Mouse (Mus musculus): ENCODE measurements around the gene Paxbp1. TPM values are rescaled to one million over a fixed set of nuclear protein-coding genes. Genes with fewer than 3 reads are reported as not detected.
A peak's percentile ranks its signal among the peaks of the same experiment; 100 is the strongest.

The Paxbp1 gene
- polyA plus RNA-seq, 1 experiment = 72.0 TPM

DNA sequence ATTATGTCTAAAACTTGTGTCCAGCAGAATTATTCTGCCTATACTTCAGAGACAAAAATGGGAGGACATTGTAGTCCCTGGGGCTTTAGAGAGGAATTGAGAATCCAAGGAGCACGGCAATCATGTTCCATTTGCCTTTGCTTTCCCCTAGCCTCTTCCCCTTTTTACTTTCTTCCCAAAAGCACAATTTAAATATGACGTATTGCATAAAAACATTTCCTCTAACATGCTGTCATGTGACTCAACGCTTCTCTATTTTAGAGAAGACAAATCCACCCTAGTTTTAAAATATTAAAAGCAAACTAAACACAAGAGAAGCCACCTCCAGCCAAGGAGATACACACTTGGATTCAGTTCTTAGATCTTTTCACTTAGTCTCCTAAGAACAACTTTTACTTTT, 32.5 kb downstream of the Paxbp1 start:
- Histone ChIP-seq H3K4me1 (ENCODE audit: control insufficient read depth, insufficient read depth, low read length) (peaks cover 1% of the 10 kb centered on the region; the same call in 1 of the 2 replicates), H3K27ac (ENCODE audit: control insufficient read depth, insufficient read depth, low read depth, low read length, poor library complexity) (peak overlapping the region; percentile 99), H3K4me3 (replicated peaks; ENCODE audit: control insufficient read depth, low read depth, low read length) (peak overlapping the region; percentile 93)
- no peak for TF ChIP-seq POLR2A (IDR thresholded peaks at IDR 0.05; ENCODE audit: borderline replicate concordance, control insufficient read depth, low read depth, low read length)
- no peak for TF ChIP-seq CTCF (IDR thresholded peaks at IDR 0.05; ENCODE audit: control insufficient read depth, insufficient read depth, low read length)
- WGBS = under 1% methylated on average over 3 of the region's 3 CpGs

DNA sequence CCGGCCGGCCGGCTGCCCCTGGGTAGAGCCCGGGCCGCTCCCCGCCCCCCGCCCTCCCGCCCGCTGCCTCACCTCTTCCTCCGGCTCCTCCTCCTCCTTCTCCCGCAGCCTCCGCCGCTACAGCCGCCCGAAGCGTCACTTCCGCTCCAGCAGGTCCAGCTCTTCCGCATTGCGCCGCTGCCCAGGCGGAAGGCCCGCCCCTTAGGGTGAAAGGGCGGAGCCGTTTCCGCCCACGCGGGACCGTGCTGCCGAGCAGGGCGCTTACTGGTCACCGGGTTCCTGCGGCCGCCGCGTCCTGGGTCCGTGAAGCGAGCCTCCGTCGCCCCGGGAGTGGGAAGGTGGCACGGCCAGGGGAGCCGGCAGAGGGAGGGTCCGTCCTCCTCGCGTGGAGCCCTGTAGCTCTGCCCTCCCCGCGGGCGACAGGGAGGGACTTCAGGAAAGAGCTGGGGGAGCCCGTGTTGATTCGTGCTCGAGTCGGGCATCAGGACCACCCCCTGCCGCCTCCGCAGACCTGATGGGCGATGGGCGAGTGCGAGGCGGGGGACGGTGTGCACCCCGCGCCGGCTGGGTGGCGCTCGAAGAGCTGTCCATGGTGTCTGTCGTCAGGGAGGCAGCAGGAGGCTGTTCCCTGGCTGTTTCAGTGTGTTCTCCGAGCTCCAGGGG, 33.2 kb downstream of the Paxbp1 start, which contains the start of gene Synj1:
Gene Synj1 (minus strand): TSS at position 288 of the 663 bp plus-strand sequence.
- under 1% methylated on average over 64 of the region's 66 CpGs for WGBS
- Histone ChIP-seq H3K4me1 (ENCODE audit: control insufficient read depth, insufficient read depth, low read length) (peaks cover 1% of the 10 kb centered on the region; the same call in 1 of the 2 replicates), H3K27ac (ENCODE audit: control insufficient read depth, insufficient read depth, low read depth, low read length, poor library complexity) (peak within 1 kb of the TSS; percentile 99), H3K4me3 (replicated peaks; ENCODE audit: control insufficient read depth, low read depth, low read length) (peak within 1 kb of the TSS; percentile 93)
- no peak for TF ChIP-seq CTCF (IDR thresholded peaks at IDR 0.05; ENCODE audit: control insufficient read depth, insufficient read depth, low read length)
- no peak; the same call in 1 of the 2 replicates for TF ChIP-seq POLR2A (IDR thresholded peaks at IDR 0.05; ENCODE audit: borderline replicate concordance, control insufficient read depth, low read depth, low read length)

- TF ChIP-seq POLR2A (IDR thresholded peaks at IDR 0.05; ENCODE audit: borderline replicate concordance, control insufficient read depth, low read depth, low read length) (no peak), CTCF (IDR thresholded peaks at IDR 0.05; ENCODE audit: control insufficient read depth, insufficient read depth, low read length) (no peak)
- H3K27ac ChIP-seq (ENCODE audit: control insufficient read depth, insufficient read depth, low read depth, low read length, poor library complexity) = peak overlapping the region; percentile 98
- H3K4me3 ChIP-seq (replicated peaks; ENCODE audit: control insufficient read depth, low read depth, low read length) = peak overlapping the region; percentile 93
- H3K4me1 ChIP-seq (ENCODE audit: control insufficient read depth, insufficient read depth, low read length) = peaks cover 1% of the 10 kb centered on the region; the same call in 1 of the 2 replicates
- WGBS = under 1% methylated on average over 42 of the region's 42 CpGs
Measured at GRCm38 (mm10) chr16:91010581-91011020, 33.7 kb downstream of the Paxbp1 start.

DNA sequence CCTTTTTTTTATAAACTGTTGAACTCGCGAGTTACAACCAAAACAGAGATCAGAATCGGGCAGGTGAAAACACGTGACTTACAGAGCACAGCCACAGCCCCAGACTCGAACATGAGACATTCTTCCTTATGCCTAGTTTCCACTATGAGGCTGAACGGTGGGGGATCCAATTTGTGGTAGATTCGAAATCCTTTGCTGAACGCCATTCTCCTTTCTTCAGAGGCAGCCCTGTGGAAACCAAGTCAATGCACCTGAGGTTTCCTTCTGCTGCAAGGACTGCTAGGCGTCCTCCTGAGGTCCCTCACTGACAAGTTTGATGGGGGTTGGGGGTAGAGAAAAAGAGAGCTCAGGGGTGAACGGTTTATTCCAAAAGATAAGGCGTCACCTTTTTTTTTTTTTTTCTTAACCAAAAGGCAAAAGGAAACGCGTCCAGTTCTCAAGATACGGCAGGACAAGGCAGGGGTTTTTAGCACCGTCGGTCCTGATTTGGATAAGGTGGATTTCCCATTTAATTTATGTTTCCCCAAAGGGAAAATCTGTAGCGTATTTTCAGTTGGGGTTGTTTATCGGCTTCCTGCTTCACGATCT, 34.3 kb downstream of the Paxbp1 start:
- TF ChIP-seq POLR2A (IDR thresholded peaks at IDR 0.05; ENCODE audit: borderline replicate concordance, control insufficient read depth, low read depth, low read length) (no peak), CTCF (IDR thresholded peaks at IDR 0.05; ENCODE audit: control insufficient read depth, insufficient read depth, low read length) (no peak)
- WGBS = 2% methylated on average over 19 of the region's 19 CpGs
- Histone ChIP-seq H3K27ac (ENCODE audit: control insufficient read depth, insufficient read depth, low read depth, low read length, poor library complexity) (peak overlapping the region; percentile 98), H3K4me1 (ENCODE audit: control insufficient read depth, insufficient read depth, low read length) (peaks cover 1% of the 10 kb centered on the region; the same call in 1 of the 2 replicates), H3K4me3 (replicated peaks; ENCODE audit: control insufficient read depth, low read depth, low read length) (peak overlapping the region; percentile 93)

- no peak overlapping the region for H3K4me3 ChIP-seq (replicated peaks; ENCODE audit: control insufficient read depth, low read depth, low read length)
- H3K4me1 ChIP-seq (ENCODE audit: control insufficient read depth, insufficient read depth, low read length) = peaks cover 1% of the 10 kb centered on the region; the same call in 1 of the 2 replicates
- H3K27ac ChIP-seq (ENCODE audit: control insufficient read depth, insufficient read depth, low read depth, low read length, poor library complexity) = no peak overlapping the region
- TF ChIP-seq POLR2A (IDR thresholded peaks at IDR 0.05; ENCODE audit: borderline replicate concordance, control insufficient read depth, low read depth, low read length) = no peak
- TF ChIP-seq CTCF (IDR thresholded peaks at IDR 0.05; ENCODE audit: control insufficient read depth, insufficient read depth, low read length) = no peak
- 78% methylated on average over 4 of the region's 4 CpGs for WGBS
Measured at GRCm38 (mm10) chr16:91004915-91005538, 39.3 kb downstream of the Paxbp1 start.

- Histone ChIP-seq H3K4me1 (ENCODE audit: control insufficient read depth, insufficient read depth, low read length) (peaks cover 1% of the 10 kb centered on the region; the same call in 1 of the 2 replicates), H3K27ac (ENCODE audit: control insufficient read depth, insufficient read depth, low read depth, low read length, poor library complexity) (peak overlapping the region; percentile 61; the same call in 1 of the 2 replicates), H3K4me3 (replicated peaks; ENCODE audit: control insufficient read depth, low read depth, low read length) (no peak overlapping the region)
- no peak for TF ChIP-seq CTCF (IDR thresholded peaks at IDR 0.05; ENCODE audit: control insufficient read depth, insufficient read depth, low read length)
- 10% methylated on average over 2 of the region's 2 CpGs for WGBS
Measured at GRCm38 (mm10) chr16:91001098-91001497, 43.2 kb downstream of the Paxbp1 start.

GRCm38 (mm10) chr16:90999827-91000226, 44.5 kb downstream of the Paxbp1 start:
- H3K27ac ChIP-seq (ENCODE audit: control insufficient read depth, insufficient read depth, low read depth, low read length, poor library complexity) = no peak overlapping the region
- no peak for TF ChIP-seq CTCF (IDR thresholded peaks at IDR 0.05; ENCODE audit: control insufficient read depth, insufficient read depth, low read length)
- TF ChIP-seq POLR2A (IDR thresholded peaks at IDR 0.05; ENCODE audit: borderline replicate concordance, control insufficient read depth, low read depth, low read length) = no peak
- H3K4me1 ChIP-seq (ENCODE audit: control insufficient read depth, insufficient read depth, low read length) = peaks cover 1% of the 10 kb centered on the region; the same call in 1 of the 2 replicates
- WGBS = 66% methylated on average over 4 of the region's 4 CpGs
- no peak overlapping the region for H3K4me3 ChIP-seq (replicated peaks; ENCODE audit: control insufficient read depth, low read depth, low read length)

- Histone ChIP-seq H3K27ac (ENCODE audit: control insufficient read depth, insufficient read depth, low read depth, low read length, poor library complexity) (no peak overlapping the region), H3K4me1 (ENCODE audit: control insufficient read depth, insufficient read depth, low read length) (peaks cover 1% of the 10 kb centered on the region; the same call in 1 of the 2 replicates), H3K4me3 (replicated peaks; ENCODE audit: control insufficient read depth, low read depth, low read length) (no peak overlapping the region)
- TF ChIP-seq POLR2A (IDR thresholded peaks at IDR 0.05; ENCODE audit: borderline replicate concordance, control insufficient read depth, low read depth, low read length) (no peak), CTCF (IDR thresholded peaks at IDR 0.05; ENCODE audit: control insufficient read depth, insufficient read depth, low read length) (no peak)
- WGBS = 93% methylated on average over 3 of the region's 3 CpGs
Measured at GRCm38 (mm10) chr16:90997822-90998221, 46.5 kb downstream of the Paxbp1 start.
